Mouse (Mus musculus): ENCODE measurements around the gene Rhno1.

Gene Rhno1

DNA sequence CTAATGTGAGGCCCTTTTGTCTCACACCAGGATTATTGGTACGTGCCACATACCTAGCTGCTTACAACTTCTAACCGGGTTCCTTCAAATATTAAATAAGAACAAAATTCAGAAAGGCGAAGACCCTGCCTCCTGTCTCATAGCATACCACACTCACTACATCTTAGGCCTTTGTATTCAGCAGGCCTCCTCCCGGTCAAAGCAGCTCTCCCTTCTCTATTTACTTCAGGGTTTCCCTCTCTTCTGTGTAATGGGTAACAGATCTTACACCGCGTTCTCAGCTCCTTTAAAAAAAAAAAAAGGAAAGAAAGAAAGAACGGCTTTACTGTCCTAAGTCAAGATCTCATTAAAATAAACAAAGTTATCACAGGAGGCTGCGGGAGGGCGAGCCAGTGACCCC is 810 bp downstream of the Rhno1 start:
- no peak for DNase-seq

DNA sequence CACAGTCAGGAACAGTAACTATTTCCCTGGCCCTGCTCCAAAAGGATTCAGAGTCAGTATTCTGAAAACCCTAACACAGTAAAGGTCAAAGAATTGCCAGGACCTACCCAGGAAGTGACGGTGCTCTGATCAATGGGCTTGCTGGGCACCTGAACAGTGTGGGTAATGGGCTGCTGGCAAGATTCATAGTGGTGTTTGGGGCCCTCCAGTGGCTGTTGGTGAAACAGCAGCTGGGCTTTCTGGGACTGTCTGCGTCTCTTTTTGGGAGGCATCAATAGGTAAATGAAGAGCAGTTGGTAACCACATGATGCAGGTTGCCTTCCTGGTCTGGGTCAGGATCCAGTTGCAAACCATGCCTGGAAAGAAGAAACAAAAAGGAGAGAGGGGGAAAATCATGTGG is 3.7 kb downstream of the Rhno1 start:
- DNase-seq = peak; percentile 78

- DNase-seq = peak; percentile 98
Observed at GRCm38 (mm10) chr6:128355726-128356416, 6.8 kb downstream of the Rhno1 start, which contains the start of gene Tulp3. TSS of gene Tulp3 (minus strand) at chr6:128355851.

- DNase-seq = peak; percentile 66
Observed at GRCm38 (mm10) chr6:128355201-128355681, 7.5 kb downstream of the Rhno1 start.

DNA sequence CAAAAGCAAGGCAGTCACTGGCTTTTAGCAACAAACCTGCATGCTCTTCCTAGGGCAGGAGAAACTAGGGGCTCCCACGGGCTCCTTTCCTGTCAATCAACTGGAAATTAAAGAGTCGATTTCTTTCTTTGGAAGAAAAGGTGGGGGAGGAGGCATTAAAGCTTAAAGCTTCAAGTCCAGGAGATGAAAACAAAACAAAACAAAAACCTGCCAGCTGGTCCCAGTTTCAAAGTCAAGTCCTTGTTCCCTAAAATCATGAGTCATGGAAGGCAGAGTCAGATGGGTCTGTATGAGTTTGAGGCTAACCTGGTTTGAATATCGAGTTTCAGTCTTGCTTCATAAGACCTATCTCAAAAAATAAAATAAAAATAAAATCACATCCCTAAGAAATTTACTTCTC is 8.6 kb downstream of the Rhno1 start:
- no peak for DNase-seq

DNA sequence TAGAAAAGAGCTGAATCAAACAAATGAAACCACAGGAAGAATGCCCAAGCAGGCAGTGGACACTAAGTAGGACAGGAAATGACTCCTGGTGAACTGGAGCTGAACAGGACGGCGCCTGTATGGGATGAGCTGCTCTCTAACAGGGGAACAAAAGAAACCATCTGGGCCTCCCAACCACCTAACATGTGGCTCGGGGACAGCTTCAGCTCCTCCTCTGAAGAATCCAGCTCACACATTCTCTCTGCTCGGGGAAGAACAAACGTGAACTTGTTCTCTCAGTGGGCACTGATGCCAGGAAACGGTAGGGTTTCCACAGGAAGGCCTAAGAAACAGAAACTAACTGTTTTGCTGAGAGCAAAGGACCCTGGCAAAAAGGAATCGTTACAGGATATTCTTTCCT is 13.0 kb downstream of the Rhno1 start:
- DNase-seq = no peak

DNA sequence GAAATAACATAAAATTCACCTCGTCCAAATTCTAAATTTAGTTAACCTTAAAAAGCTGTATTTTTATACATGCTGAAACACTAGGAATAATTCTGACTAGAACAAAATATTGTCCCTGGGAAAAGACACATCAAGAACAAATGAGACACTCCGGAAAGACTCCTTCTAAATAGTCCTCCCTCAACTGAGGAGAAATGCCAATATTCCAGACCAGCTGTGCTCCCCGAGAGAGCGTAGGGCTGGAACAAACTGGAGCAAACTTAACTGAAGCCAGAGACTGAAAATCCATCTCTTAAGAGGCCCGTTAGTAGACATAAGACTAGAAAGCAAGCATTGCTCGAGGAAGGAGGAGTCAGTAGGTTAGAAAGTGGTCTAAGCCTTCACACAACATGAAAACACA is 15.9 kb downstream of the Rhno1 start:
- no peak for DNase-seq

DNA sequence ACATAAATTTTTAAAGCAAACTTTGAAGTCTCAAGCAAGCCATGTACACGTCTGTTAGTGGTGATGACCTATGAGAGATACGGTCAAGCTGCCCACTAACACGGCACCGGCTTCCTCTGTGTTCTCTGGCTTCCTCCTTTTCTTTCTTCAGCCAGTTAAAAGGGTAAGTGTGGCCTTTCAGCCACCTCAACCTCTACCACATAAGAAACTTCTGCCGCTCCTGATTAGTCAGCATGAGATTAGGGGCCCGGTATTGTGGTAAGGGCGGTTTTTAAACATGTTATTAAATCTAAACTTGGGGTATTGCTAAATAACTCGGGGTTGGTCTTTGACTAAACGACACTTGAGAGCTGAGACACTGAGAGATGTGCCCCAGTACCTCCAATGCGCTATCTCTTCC is 17.1 kb downstream of the Rhno1 start:
- DNase-seq = no peak

DNA sequence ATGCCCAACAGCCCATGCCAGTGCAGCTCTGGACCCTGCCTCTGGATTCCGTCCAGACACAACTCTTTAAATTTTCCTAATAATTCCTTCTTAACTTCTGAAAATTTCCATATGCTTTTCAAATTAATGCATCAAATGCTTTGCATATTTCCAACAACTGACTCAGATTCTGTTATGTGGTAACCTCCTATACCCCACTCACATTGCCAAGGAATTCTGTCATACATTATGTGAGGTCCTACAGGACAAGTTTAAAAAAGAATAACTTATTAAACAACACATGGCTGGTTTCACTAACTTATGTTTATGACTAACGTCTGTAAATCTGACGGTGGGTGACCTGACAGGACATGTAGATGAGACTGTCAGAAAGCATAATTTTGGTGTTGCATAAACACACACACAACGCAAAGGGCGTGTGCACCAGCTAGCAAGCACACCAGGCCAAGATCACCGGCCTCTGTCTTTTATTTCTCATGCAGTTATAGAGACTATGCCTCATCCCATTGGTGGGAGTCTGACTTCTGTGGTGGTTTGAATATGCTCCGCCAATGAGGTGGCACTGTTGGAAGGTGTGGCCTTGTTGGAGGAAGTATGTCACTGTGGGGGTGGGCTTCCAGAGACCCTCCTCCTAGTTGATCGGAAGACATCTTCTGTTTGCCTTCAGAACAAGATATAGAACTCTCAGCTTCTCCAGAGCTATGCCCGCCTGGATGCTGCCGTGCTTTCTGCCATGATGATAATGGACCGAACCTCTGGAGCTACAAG is 20.6 kb downstream of the Rhno1 start:
- no peak for DNase-seq

- no peak for DNase-seq
Observed at GRCm38 (mm10) chr6:128338876-128339275, 23.8 kb downstream of the Rhno1 start.

DNA sequence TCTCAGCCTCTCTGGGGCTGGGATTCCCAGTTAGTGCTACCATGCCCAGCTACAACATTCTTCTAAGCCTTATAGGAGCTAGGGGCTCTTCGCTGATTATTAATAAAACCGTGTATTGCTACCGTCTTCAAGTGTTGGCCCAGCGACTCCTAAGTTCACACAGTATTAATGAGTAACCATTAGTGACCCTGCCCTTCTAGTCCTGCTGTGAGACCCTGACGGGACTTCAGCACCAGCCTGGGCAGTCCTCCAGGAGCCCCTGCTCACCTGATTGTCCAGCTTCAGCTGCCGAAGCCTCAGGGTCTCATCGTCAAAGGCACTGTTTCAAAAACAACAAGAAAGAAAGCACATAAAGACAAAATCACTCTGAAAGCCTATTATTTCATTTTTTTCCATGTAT is 25.2 kb downstream of the Rhno1 start:
- DNase-seq = peak; percentile 61

DNA sequence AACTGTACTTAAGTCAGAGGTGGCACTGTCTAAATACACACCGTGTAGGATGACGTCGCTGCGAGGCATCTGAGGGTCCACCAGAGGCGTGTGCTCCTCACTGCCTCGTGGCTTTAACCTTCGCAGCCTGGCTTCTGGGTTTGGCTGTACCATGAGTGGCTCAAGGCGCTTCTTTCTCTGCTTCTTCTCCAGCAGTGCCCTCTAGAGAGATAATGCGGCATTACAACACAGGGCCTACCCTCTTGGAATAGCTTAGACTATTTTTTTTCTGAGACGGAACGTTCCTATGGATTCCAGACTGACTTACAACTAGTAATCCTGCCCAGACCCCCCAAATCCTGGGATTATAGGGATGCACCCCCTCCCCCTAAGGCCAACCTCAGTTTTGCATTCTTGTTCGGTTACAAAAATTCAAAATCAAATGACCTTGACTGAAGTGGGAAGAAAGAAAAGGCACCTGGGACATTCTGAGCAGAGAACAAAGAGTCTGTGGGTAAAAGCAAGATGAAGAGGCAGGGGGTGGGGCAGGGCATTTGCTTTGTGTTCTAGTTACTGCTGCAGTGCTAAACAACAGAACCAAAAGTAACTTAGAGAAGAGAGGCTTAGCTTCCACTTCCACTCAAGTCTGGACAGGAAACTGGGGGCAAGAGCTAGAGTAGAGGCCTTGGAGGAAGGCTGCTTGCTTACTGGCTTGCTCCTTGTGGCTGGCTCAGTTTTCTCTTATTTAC is 28.1 kb downstream of the Rhno1 start:
- DNase-seq = peak; percentile 85

GRCm38 (mm10) chr6:128318317-128318716 is 44.4 kb downstream of the Rhno1 start:
- DNase-seq = peak; percentile 77

DNA sequence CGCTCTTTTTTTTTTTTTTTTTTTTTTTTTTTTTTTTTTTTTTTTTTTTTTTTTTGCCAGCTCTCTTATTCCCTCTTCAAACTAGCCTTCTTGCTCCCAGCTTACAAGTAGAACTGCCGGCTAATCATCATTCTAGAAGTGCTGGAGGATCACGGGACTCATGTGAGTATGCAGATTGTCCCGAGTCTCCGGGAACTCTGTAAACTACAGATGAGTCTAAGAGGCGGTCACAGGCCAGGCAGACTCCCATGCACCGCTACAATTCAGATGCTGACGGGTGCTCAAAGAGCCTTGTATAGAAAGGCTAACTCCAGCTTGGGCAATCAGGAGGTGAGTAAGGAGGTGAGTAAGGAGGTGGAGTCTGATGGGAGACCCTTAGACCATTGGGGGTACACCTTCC is 47.1 kb downstream of the Rhno1 start:
- DNase-seq = no peak

- no peak for DNase-seq
Observed at GRCm38 (mm10) chr6:128314796-128315195, 47.9 kb downstream of the Rhno1 start.

DNA sequence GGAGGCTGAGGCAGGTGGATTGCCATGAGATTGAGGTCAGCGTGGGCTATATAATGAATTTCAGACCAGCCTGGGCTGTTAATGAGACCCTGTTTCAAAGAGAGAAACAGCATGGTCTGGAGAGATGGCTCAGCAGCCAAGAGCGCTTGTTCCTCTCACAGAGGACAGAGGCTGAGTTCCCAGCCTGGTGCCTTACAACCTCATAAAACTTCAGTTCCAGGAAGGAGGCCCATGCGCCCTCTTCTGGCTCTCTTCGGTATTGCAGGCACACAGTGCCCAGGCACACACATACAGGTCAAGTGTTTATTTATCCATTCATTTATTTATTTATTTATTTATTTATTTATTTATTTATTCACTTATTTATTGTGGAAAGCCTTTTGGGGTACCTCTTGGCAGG is 54.4 kb downstream of the Rhno1 start:
- peak; percentile 82 for DNase-seq

Measured in kidney, postnatal 10 days (tissue).